Mouse (Mus musculus): Measurements from ENCODE around the gene Abhd10. TPM values are rescaled to one million over a fixed set of nuclear protein-coding genes. Genes with fewer than 3 reads are reported as not detected.

Abhd10 gene
- polyA plus RNA-seq, 1 experiment: 24.1 TPM

DNA sequence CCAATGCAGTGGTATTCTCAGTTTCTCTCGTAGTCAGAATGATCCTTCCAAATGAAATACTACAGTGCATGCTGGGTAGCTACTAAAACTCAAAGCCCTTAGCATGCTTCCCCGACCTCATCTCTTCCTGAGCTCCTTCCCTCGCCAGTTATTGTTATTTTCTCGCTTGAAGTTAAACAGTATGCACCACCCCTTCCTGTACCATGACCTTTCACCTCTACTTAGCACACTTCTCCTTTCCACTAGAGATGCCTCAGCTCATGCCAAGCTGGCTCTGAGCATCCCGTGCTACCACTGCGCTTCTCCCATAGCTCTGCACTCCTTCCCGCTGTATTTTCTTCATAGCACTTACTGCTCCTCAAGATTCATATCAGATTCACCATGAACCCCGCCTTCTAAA, 4.9 kb downstream of the Abhd10 start:
- H3K4me3 ChIP-seq (ENCODE audit: insufficient read depth, low read length): no peak overlapping the region
- TF ChIP-seq CTCF (IDR thresholded peaks at IDR 0.05; ENCODE audit: extremely low read depth, insufficient read depth, low read length): no peak
- no peak for TF ChIP-seq POLR2A (IDR thresholded peaks at IDR 0.05; ENCODE audit: extremely low read depth, insufficient read depth, low read length)
- no peaks in the 10 kb centered on the region for H3K4me1 ChIP-seq (ENCODE audit: control insufficient read depth, insufficient read depth, low read length)
- no peak overlapping the region for H3K27ac ChIP-seq (ENCODE audit: insufficient read depth, low read length)

DNA sequence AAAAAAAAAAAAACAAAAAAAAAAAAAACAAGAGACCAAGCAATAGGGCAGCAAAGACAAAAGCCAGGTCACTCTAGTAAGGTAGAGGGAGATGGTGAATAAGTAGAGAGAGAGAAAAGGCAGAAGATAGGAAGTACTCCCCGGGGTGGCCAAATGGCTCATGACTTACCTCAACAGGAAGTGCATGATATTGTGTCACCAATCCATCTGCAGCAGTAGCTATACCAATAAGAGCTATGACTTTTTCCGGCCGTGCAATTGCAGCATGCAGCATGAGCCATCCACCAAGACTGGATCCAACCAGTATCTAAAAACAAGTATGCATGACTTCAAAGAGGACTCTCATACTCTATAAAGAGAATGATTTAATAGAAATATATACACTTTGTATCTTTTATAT, 6.0 kb downstream of the Abhd10 start:
- Histone ChIP-seq H3K4me1 (ENCODE audit: control insufficient read depth, insufficient read depth, low read length) (no peaks in the 10 kb centered on the region), H3K4me3 (ENCODE audit: insufficient read depth, low read length) (no peak overlapping the region), H3K27ac (ENCODE audit: insufficient read depth, low read length) (no peak overlapping the region)
- TF ChIP-seq POLR2A (IDR thresholded peaks at IDR 0.05; ENCODE audit: extremely low read depth, insufficient read depth, low read length): no peak
- no peak for TF ChIP-seq CTCF (IDR thresholded peaks at IDR 0.05; ENCODE audit: extremely low read depth, insufficient read depth, low read length)

DNA sequence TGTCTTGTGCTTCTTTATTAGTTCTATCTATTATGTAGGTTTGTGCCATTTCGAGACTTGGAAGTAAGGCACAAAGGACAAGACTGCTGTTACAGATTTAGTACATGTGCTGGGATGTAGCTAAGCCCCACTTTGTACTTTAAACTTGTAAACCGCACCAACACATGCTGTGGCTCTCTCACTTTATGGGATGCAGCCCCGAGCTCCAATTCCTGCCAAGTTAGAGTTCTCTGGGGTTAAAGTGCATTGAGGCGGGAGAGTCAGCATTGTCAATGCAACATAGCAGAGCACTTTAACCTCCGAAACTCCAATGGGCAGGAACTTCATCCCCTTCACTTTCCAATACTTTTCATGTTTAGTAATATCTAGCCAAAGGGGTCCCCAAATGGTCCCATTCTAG, 13.6 kb downstream of the Abhd10 start:
- Histone ChIP-seq H3K4me3 (ENCODE audit: insufficient read depth, low read length) (no peak overlapping the region), H3K27ac (ENCODE audit: insufficient read depth, low read length) (peak overlapping the region; percentile 38; the same call in 1 of the 2 replicates), H3K4me1 (ENCODE audit: control insufficient read depth, insufficient read depth, low read length) (no peaks in the 10 kb centered on the region)
- TF ChIP-seq POLR2A (IDR thresholded peaks at IDR 0.05; ENCODE audit: extremely low read depth, insufficient read depth, low read length): no peak
- no peak for TF ChIP-seq CTCF (IDR thresholded peaks at IDR 0.05; ENCODE audit: extremely low read depth, insufficient read depth, low read length)

DNA sequence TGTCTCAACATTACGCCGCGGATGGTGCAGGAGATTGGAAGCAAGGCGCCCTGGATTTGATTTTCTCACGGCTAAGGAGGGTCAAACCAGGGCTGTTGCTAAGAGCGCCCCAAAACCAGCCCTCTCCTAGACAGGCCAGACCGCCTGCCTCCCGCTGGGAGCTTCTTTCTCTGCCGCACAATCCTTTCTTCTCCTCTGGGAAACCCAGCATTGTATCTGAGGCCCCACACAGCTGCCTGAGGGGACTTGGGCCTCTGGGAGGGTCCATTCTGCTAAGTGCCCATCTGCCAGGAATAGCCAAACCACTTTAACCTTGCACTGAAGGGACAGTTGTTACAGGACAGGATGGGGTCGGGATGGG, 18.0 kb downstream of the Abhd10 start:
- Histone ChIP-seq H3K4me3 (ENCODE audit: insufficient read depth, low read length) (peak overlapping the region; percentile 87), H3K4me1 (ENCODE audit: control insufficient read depth, insufficient read depth, low read length) (peaks cover 17% of the 10 kb centered on the region), H3K27ac (ENCODE audit: insufficient read depth, low read length) (peak overlapping the region; percentile 93)
- no peak for TF ChIP-seq CTCF (IDR thresholded peaks at IDR 0.05; ENCODE audit: extremely low read depth, insufficient read depth, low read length)
- TF ChIP-seq POLR2A (IDR thresholded peaks at IDR 0.05; ENCODE audit: extremely low read depth, insufficient read depth, low read length): no peak

DNA sequence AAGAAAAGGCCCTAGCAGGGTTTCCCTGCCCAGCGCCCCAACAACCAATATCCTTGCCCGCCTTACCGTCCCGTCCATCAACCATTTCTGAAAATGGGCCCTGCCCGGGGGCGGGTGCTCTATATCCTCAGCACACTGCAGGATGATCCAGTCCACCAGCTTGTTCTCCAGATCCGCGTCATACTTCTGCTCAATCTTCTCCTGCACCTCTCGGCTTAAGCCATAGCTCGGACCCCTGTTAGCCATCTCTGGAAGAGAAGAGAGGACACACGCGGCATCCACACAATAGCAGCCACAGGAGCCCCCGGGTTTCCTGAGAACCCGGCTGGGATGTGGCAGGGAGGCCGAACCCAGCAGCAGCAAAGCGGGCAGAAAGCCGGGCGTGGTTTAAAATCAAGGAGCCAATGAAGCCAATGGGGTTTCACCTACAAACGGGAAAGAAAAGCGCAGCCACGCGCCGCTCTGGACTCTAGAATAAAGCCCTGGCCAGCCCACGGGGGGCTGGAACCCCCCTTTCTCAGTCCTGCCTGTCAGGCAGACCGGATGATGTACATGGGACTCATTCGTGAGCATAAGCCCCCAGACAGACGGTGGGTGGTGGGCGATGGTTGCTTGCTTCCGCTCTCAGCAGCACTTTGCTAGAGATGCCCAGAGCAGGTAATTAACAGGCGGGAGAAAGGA, 18.6 kb downstream of the Abhd10 start, which contains the start of gene Tagln3:
TSS of gene Tagln3 (minus strand) at position 548 of the 681 bp plus-strand sequence.
- peak; percentile 64 for TF ChIP-seq POLR2A (IDR thresholded peaks at IDR 0.05; ENCODE audit: extremely low read depth, insufficient read depth, low read length)
- no peak for TF ChIP-seq CTCF (IDR thresholded peaks at IDR 0.05; ENCODE audit: extremely low read depth, insufficient read depth, low read length)
- H3K4me3 ChIP-seq (ENCODE audit: insufficient read depth, low read length): peak within 1 kb of the TSS; percentile 87
- H3K27ac ChIP-seq (ENCODE audit: insufficient read depth, low read length): peak within 1 kb of the TSS; percentile 93
- H3K4me1 ChIP-seq (ENCODE audit: control insufficient read depth, insufficient read depth, low read length): peaks cover 17% of the 10 kb centered on the region

DNA sequence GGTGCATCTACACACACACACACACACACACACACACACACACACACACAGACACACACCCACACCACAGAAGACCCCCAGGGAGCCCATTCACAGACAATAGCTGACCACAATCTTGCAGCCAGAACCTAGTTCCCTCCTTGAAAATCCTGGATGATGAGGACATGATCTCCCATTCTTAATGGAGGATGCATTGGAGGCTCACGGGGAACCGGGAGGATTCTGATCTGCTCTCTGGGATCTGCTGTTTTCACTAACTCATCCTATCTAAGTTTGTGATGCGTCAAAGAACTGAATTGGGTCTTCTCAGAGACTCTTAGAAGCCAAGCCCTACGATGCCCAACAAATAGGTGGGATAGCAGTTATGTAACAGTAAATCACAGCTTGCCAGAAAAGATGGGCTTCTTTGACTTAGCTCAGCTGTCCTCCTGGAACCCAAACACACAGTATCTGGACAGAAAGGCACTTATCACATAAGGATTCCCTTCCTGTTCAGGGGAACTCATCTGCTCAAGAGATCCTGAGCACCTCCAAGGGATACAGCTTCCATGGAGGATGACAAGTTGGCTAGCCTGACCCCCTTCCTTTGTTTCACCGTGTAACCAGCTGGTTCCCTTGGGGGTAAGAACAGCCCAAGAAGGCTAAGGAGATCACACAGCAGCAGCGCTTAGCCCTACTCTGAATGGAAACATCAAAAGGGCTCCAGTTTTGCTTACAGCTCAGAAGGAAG, 19.4 kb downstream of the Abhd10 start:
- Histone ChIP-seq H3K4me3 (ENCODE audit: insufficient read depth, low read length) (peak overlapping the region; percentile 87), H3K27ac (ENCODE audit: insufficient read depth, low read length) (peak overlapping the region; percentile 93), H3K4me1 (ENCODE audit: control insufficient read depth, insufficient read depth, low read length) (peaks cover 17% of the 10 kb centered on the region)
- TF ChIP-seq POLR2A (IDR thresholded peaks at IDR 0.05; ENCODE audit: extremely low read depth, insufficient read depth, low read length) (no peak), CTCF (IDR thresholded peaks at IDR 0.05; ENCODE audit: extremely low read depth, insufficient read depth, low read length) (no peak)

DNA sequence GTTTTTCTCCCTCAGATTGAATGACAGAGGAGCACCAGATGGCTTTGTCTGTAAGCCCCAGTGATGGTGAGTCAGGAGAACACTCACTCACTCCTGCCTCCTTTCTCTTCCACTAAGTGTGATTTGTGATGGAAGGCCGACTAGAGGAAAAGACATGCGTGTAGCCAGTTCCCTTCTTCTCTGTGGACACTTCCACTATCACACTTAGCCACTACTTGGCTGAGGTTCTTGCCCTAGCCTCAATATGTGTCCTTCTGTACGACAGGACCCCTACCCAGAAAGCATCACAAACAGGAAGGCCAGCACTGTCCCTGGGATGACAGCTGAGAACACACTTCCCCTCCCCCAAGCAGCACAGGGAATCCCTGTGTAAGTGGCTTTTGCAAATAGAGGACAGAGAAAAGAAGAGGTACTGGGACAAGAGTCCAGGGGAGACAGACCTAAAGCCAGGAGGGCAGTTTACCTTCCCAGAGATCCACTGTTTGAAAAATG, 20.2 kb downstream of the Abhd10 start:
- peak overlapping the region; percentile 93; the same call in 1 of the 2 replicates for H3K27ac ChIP-seq (ENCODE audit: insufficient read depth, low read length)
- H3K4me1 ChIP-seq (ENCODE audit: control insufficient read depth, insufficient read depth, low read length): peaks cover 17% of the 10 kb centered on the region
- peak; percentile 39; the same call in 1 of the 2 replicates for TF ChIP-seq POLR2A (IDR thresholded peaks at IDR 0.05; ENCODE audit: extremely low read depth, insufficient read depth, low read length)
- no peak for TF ChIP-seq CTCF (IDR thresholded peaks at IDR 0.05; ENCODE audit: extremely low read depth, insufficient read depth, low read length)
- peak overlapping the region; percentile 87 for H3K4me3 ChIP-seq (ENCODE audit: insufficient read depth, low read length)

DNA sequence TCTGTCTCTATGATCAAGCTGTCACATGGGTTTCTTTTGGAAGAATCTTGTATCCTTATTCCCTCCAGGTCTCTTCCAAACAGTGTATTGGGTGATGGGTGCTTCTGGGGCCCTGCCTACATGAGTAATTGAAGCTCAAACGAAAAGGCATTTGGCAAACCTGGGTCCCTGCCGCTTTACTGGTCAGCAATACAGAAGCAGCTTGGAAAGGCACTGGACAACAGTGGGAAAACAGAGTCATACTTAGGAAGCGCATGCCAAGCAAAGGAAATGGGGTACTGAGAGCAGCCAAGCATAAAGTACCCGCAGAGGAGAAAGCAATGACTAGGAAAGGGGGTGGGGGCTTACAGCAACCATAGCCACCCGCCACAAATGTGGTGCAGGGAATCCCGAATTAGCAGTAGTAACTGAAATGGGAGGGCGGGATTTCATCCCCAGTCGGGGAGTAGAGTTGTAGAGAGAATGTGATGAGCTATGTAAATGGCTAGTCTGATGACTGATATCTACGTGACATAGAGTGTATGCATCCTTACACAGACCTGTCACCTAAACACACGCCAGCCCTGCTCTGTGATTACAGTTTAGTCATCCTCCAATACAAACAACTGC, 22.6 kb downstream of the Abhd10 start:
- no peak for TF ChIP-seq POLR2A (IDR thresholded peaks at IDR 0.05; ENCODE audit: extremely low read depth, insufficient read depth, low read length)
- TF ChIP-seq CTCF (IDR thresholded peaks at IDR 0.05; ENCODE audit: extremely low read depth, insufficient read depth, low read length): no peak
- no peak overlapping the region for H3K4me3 ChIP-seq (ENCODE audit: insufficient read depth, low read length)
- H3K4me1 ChIP-seq (ENCODE audit: control insufficient read depth, insufficient read depth, low read length): peaks cover 17% of the 10 kb centered on the region
- no peak overlapping the region for H3K27ac ChIP-seq (ENCODE audit: insufficient read depth, low read length)

DNA sequence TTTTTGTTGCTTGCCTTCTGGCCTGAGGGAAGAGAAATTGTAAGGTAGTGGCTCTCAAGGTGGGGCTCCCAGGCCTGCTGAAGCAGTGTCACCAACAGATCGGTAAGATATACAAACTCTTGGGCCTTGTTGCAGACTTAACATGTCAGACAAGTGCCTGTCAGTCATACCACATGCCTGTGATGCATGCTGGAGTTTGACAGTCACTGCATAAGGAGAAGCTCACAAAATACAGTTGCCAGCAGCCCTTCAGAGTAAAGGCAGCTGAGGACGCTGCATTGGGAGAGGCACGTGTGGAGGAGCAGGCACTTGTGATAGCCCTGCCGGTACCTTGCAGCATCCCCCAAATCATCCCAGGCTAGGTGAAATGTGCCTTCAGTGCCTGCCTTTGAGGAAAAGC, 24.5 kb downstream of the Abhd10 start:
- H3K27ac ChIP-seq (ENCODE audit: insufficient read depth, low read length): no peak overlapping the region
- no peak overlapping the region for H3K4me3 ChIP-seq (ENCODE audit: insufficient read depth, low read length)
- TF ChIP-seq CTCF (IDR thresholded peaks at IDR 0.05; ENCODE audit: extremely low read depth, insufficient read depth, low read length) (no peak), POLR2A (IDR thresholded peaks at IDR 0.05; ENCODE audit: extremely low read depth, insufficient read depth, low read length) (no peak)
- peaks cover 17% of the 10 kb centered on the region for H3K4me1 ChIP-seq (ENCODE audit: control insufficient read depth, insufficient read depth, low read length)
